Mouse (Mus musculus): ENCODE measurements around the gene Ntn3. TPM values are rescaled to one million over a fixed set of nuclear protein-coding genes. Genes with fewer than 3 reads are reported as not detected.

Gene Ntn3
- total RNA-seq (2021): 2.0 and 2.5 TPM in 2 replicates
- long read RNA-seq, full-length matches to known transcripts: 2 of 4 reads
- long read RNA-seq, partial matches to known transcripts: 0 of 4 reads
- long read RNA-seq, other reads (novel, unspliced or antisense): 2 of 4 reads

- peak; percentile 57 for DNase-seq
Measured at GRCm38 (mm10) chr17:24209043-24209915, at the start of gene Ntn3. Gene Ntn3, minus strand, starts transcription at chr17:24209531.

- DNase-seq: no peak
Measured at GRCm38 (mm10) chr17:24258981-24259380, 49.6 kb upstream of the Ntn3 start.

- DNase-seq: no peak
Measured at GRCm38 (mm10) chr17:24252329-24252728, 43.0 kb upstream of the Ntn3 start.

GRCm38 (mm10) chr17:24251320-24252069 lies 42.2 kb upstream of the Ntn3 start, which contains the start of gene Ccnf:
Gene Ccnf, minus strand, starts transcription at chr17:24251484.
- DNase-seq: peak; percentile 94

GRCm38 (mm10) chr17:24250988-24251319 lies 41.6 kb upstream of the Ntn3 start:
- no peak for DNase-seq

GRCm38 (mm10) chr17:24248641-24249040 lies 39.3 kb upstream of the Ntn3 start:
- no peak for DNase-seq

GRCm38 (mm10) chr17:24244061-24244460 lies 34.7 kb upstream of the Ntn3 start:
- DNase-seq: no peak

- peak; percentile 43 for DNase-seq
Measured at GRCm38 (mm10) chr17:24243311-24243969, 34.1 kb upstream of the Ntn3 start.

GRCm38 (mm10) chr17:24236921-24237320 lies 27.6 kb upstream of the Ntn3 start:
- DNase-seq: no peak

GRCm38 (mm10) chr17:24236479-24236878 lies 27.1 kb upstream of the Ntn3 start:
- DNase-seq: no peak

- no peak for DNase-seq
Measured at GRCm38 (mm10) chr17:24227941-24228340, 18.6 kb upstream of the Ntn3 start.

- DNase-seq: no peak
Measured at GRCm38 (mm10) chr17:24226721-24227120, 17.4 kb upstream of the Ntn3 start.

GRCm38 (mm10) chr17:24225851-24226250 lies 16.5 kb upstream of the Ntn3 start:
- DNase-seq: no peak

GRCm38 (mm10) chr17:24224741-24225140 lies 15.4 kb upstream of the Ntn3 start:
- no peak for DNase-seq

- DNase-seq: no peak
Measured at GRCm38 (mm10) chr17:24223513-24223912, 14.2 kb upstream of the Ntn3 start.

- no peak for DNase-seq
Measured at GRCm38 (mm10) chr17:24222653-24223052, 13.3 kb upstream of the Ntn3 start.

- DNase-seq: peak; percentile 91
Measured at GRCm38 (mm10) chr17:24220435-24221411, 11.4 kb upstream of the Ntn3 start, which contains the start of gene Tedc2. Gene Tedc2, minus strand, starts transcription at chr17:24220851.

- no peak for DNase-seq
Measured at GRCm38 (mm10) chr17:24216836-24217235, 7.5 kb upstream of the Ntn3 start.

- no peak for DNase-seq
Measured at GRCm38 (mm10) chr17:24213186-24213585, 3.9 kb upstream of the Ntn3 start.

- no peak for DNase-seq
Measured at GRCm38 (mm10) chr17:24212441-24213018, 3.2 kb upstream of the Ntn3 start.

Measured in adrenal gland, postnatal 25 days (tissue).